Mouse (Mus musculus) intestine, postnatal 0 days (tissue): ENCODE measurements at regions not wholly inside any gene's neighbourhood (a gene's known extent, or its start where the extent isn't known, plus 50 kb on each side); places are given as distances from the start of the nearest gene placed in this dataset.

Source experiments
- ATAC-seq: fragments of 200-750 bp; cut with Nextera tagmentation; 2 replicates; pipeline ENCODE4 v1.8.0; 2017; ENCODE audit warnings: mild to moderate bottlenecking, moderate TSS enrichment, moderate library complexity
- H3K27ac ChIP-seq: fragments of 300-500 bp; sonication (generic); 2 replicates; pipeline ENCODE4 v1.5.1; 2014; ENCODE audit warnings: mild to moderate bottlenecking, low read depth, low read length, moderate library complexity
- H3K27me3 ChIP-seq: fragments of 300-500 bp; sonication (generic); replicated peaks from 2 replicates; pipeline ENCODE4 v1.6.1; 2014; ENCODE audit warnings: low read length, mixed read lengths; ENCODE audit not compliant: control insufficient read depth, insufficient read depth
- H3K36me3 ChIP-seq: fragments of 300-500 bp; sonication (generic); 2 replicates; pipeline ENCODE4 v1.6.1; 2014; ENCODE audit warnings: mild to moderate bottlenecking, moderate library complexity; ENCODE audit not compliant: control insufficient read depth, insufficient read depth
- H3K4me1 ChIP-seq: fragments of 300-500 bp; sonication (generic); replicated peaks from 2 replicates; pipeline ENCODE4 v1.6.1; 2014; ENCODE audit warnings: antibody characterized with exemption, low read length, mixed read lengths; ENCODE audit not compliant: control insufficient read depth, insufficient read depth
- H3K4me2 ChIP-seq: fragments of 300-500 bp; sonication (generic); replicated peaks from 2 replicates; pipeline ENCODE4 v1.6.1; 2014; ENCODE audit warnings: low read depth, mild to moderate bottlenecking, moderate library complexity
- H3K4me3 ChIP-seq: fragments of 300-500 bp; sonication (generic); 2 replicates; pipeline ENCODE4 v1.5.1; 2014; ENCODE audit warnings: low read depth, low read length
- H3K9ac ChIP-seq: fragments of 300-500 bp; sonication (generic); 2 replicates; pipeline ENCODE4 v1.6.1; 2014; ENCODE audit warnings: mild to moderate bottlenecking, low read depth, low read length
- H3K9me3 ChIP-seq: fragments of 300-500 bp; sonication (generic); 2 replicates; pipeline ENCODE4 v1.6.1; 2016; ENCODE audit warnings: mixed run types; ENCODE audit not compliant: control insufficient read depth
- CTCF ChIP-seq: sonication (generic); IDR thresholded peaks from 2 replicates; pipeline ENCODE4 v1.5.1; 2016; ENCODE audit warnings: low read depth, mild to moderate bottlenecking, control low read depth, antibody characterized with exemption, moderate library complexity
- WGBS: fragments of 180-500 bp; shearing (Covaris S2); extraction: QIAGEN DNeasy Blood & Tissue Kit; methylation state at CpG from one replicate; pipeline ENCODE4 v1.1.7; 2014; 5-methylcytosine and 5-hydroxymethylcytosine counted together

DNA sequence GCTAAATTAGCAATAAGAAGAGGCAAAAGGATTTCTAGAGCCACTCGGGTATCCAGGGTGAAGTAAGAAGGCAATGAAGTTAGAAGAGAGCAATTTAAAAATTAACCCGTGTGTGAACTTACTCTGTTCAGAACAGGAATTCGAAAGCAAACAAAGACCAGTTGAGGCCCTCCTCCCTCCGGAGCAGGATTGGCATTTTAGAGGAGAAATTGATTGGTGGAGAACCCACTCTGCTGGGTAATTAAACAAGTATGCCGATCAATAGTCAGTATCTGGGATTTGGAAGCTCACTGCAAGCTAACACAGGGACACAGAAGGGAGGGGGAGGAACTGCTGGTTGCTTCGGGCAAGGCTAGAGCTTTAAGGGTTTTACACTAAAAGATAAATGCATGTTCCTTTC is 177.7 kb downstream of the Rnf152 start:
- H3K27me3 ChIP-seq: no peaks in the 10 kb centered on the region
- ATAC-seq: 0 out of 2 replicates have a peak, but pooled peaks have one; percentile 26
- peak overlapping the region; percentile 57 for H3K4me2 ChIP-seq
- H3K9me3 ChIP-seq: no peaks in the 10 kb centered on the region
- no peak overlapping the region for H3K9ac ChIP-seq
- 18% methylated on average over 6 of the region's 6 CpGs for WGBS
- peak overlapping the region; percentile 60 for H3K27ac ChIP-seq
- peaks cover 22% of the 10 kb centered on the region for H3K4me1 ChIP-seq
- TF ChIP-seq CTCF: no peak
- H3K4me3 ChIP-seq: no peak overlapping the region
- H3K36me3 ChIP-seq: no peaks in the 10 kb centered on the region

DNA sequence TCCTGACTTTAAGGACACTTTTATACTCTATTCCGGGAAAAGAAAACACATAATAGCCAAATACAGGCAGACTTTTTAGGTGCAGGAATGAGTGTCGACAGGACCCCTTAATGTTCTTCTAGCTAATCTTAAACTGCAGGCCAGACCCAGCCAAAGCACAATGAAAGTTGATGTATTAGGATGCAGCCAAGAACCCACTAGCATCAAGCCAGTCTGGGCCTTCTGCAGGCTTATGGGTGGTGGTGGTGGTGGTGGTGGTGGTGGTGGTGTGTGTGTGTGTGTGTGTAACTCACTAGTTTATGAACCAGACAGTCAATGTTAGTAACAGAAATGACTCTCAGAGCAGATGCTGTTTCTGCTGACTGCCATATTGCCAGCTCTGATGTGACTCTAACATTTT is 178.6 kb downstream of the Rnf152 start:
- H3K4me3 ChIP-seq: no peak overlapping the region
- H3K4me2 ChIP-seq: no peak overlapping the region
- H3K9me3 ChIP-seq: no peaks in the 10 kb centered on the region
- no peak overlapping the region for H3K27ac ChIP-seq
- WGBS: 73% methylated on average over 2 of the region's 2 CpGs
- H3K4me1 ChIP-seq: peaks cover 22% of the 10 kb centered on the region
- no peak overlapping the region for H3K9ac ChIP-seq
- ATAC-seq: no peak
- H3K27me3 ChIP-seq: no peaks in the 10 kb centered on the region
- H3K36me3 ChIP-seq: no peaks in the 10 kb centered on the region
- no peak for TF ChIP-seq CTCF

DNA sequence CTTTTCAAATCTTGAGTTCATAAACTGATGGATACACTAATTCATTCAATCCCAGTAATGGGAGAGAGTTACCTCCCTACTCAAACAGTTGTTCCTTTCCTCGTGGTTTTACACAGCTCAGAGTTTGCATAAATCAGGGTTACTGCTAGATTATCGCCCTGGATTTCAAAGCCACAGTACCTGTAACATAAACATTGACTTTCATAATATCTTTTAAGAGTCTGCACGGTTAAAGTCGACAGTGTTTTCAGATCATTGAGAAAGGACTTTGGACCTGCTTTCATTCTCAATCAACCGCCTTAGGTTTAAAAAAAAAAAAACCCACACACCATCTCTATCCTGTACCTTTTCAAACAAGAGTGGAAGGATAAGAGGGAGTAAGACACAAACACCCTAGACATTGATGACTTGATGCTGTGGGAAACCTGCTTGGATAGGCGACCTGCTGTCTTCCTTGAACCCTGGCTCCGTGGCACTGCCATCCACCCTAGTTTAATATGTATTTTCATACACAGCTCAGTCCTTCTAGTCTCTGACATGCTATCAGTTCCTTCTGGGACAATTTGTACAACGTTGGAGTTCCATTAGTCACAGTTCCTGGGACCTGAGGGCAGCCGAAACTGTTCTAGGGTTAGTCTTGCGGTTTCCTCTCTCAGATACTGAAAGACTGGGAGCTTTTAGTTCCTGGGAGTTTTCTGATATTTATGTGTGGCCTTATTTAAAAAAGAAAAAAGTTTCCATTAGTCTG is 179.3 kb downstream of the Rnf152 start:
- no peak for TF ChIP-seq CTCF
- H3K4me1 ChIP-seq: peaks cover 22% of the 10 kb centered on the region
- H3K36me3 ChIP-seq: no peaks in the 10 kb centered on the region
- no peak overlapping the region for H3K9ac ChIP-seq
- no peaks in the 10 kb centered on the region for H3K27me3 ChIP-seq
- H3K4me3 ChIP-seq: no peak overlapping the region
- H3K9me3 ChIP-seq: no peaks in the 10 kb centered on the region
- no peak overlapping the region for H3K4me2 ChIP-seq
- peak overlapping the region; percentile 28; the same call in 1 of the 2 replicates for H3K27ac ChIP-seq
- WGBS: 33% methylated on average over 10 of the region's 10 CpGs
- peak; percentile 81 for ATAC-seq

DNA sequence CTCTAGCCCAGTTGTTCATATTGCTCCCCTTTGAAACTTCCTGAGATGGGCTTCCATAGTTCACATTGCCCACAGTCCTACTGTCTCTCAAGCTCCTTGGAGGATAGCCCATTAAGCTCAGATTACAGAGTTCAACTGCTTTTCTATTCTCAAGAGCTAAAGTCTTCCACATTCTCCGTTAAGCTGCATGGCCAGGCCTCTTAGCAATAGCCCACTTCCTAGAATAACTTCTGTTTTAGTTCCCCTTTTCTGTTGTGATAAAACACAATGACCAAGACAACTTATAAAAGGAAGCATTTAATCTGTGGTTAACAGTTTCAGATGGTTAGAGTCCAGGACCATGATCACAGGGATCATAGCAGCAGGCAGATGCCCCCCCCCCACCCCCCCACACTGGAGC is 185.5 kb downstream of the Rnf152 start:
- Histone ChIP-seq H3K27me3 (no peaks in the 10 kb centered on the region), H3K36me3 (no peaks in the 10 kb centered on the region), H3K4me1 (peaks cover 9% of the 10 kb centered on the region), H3K4me3 (no peak overlapping the region), H3K9me3 (no peaks in the 10 kb centered on the region), H3K9ac (no peak overlapping the region), H3K4me2 (no peak overlapping the region), H3K27ac (no peak overlapping the region)
- no peak for TF ChIP-seq CTCF
- 69% methylated on average over 1 of the region's 1 CpGs for WGBS
- no peak for ATAC-seq

DNA sequence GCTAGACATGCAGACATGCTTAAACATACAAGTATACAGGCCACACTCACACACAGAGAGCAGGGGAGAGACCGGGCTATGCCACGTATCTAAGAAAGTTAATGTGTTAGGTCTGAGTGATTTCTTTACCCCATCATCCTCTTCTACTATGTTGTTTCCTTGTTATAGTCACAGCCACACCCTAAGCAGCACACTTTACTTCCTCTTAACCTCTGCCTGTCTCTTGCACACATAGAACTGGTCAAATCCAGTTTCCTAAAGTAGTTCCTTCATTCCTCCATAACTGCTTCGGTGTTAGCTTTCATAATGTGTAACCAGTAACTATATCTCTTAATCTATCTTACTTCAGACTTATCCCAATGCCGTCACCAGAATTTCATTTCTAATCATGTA is 186.4 kb downstream of the Rnf152 start:
- WGBS: 61% methylated on average over 4 of the region's 4 CpGs
- Histone ChIP-seq H3K27me3 (no peaks in the 10 kb centered on the region), H3K36me3 (no peaks in the 10 kb centered on the region), H3K9ac (no peak overlapping the region), H3K9me3 (no peaks in the 10 kb centered on the region), H3K4me1 (peaks cover 9% of the 10 kb centered on the region; the same call in 1 of the 2 replicates), H3K27ac (no peak overlapping the region), H3K4me3 (no peak overlapping the region), H3K4me2 (no peak overlapping the region)
- no peak for TF ChIP-seq CTCF
- peak; percentile 88 for ATAC-seq

- H3K27ac ChIP-seq: no peak overlapping the region
- 63% methylated on average over 1 of the region's 1 CpGs for WGBS
- no peak overlapping the region for H3K4me3 ChIP-seq
- no peak overlapping the region for H3K4me2 ChIP-seq
- no peaks in the 10 kb centered on the region for H3K9me3 ChIP-seq
- H3K27me3 ChIP-seq: no peaks in the 10 kb centered on the region
- H3K36me3 ChIP-seq: no peaks in the 10 kb centered on the region
- peaks cover 9% of the 10 kb centered on the region; the same call in 1 of the 2 replicates for H3K4me1 ChIP-seq
- peak; percentile 17; the same call in 1 of the 2 replicates for ATAC-seq
- no peak for TF ChIP-seq CTCF
- H3K9ac ChIP-seq: no peak overlapping the region
These were observed 186.9 kb downstream of the Rnf152 start for GRCm38 (mm10) chr1:105169455-105170113.
